ENCODE assay signal across 8 mouse cellular contexts in the genomic region with DNA sequence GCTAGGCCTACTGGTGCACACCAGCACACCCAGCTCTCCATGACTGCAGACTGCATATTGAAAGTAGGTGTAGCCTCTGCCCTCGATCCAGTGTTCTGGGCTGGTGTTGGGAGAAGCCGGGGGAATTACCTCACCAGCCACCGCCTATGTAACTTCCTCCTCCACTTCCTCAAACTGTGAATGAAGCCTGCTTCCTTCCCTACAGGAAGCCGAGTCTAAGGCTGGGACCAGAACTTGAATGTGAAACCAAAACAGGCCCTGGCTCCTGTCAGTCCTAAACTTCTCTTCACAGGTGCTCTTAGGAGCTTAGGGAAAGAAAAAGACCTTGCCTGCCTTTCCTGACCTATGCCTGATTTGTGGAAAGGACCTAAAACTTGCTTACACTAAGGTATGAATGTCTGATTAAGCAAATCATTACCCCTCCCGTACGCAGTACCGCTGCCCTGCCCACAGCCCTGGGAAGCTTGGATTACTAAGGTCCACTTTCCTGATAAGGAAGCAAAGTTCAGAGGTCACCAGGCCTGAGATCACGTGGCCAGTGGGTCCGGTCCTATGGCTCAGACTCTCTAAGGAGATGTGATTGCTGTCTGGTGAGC. TPM values are rescaled to one million over a fixed set of nuclear protein-coding genes. Genes with fewer than 3 reads are reported as not detected.
DNase-seq lines count a peak whose midpoint lies in the region; ATAC-seq lines count a peak whose summit lies in the region.

No protein-coding gene starts in this region.

- intact Hi-C loops in left cerebral cortex, postnatal 36 days (cut with DNase I) = no loop called here

- peak; percentile 38 to 67 for DNase-seq in adrenal gland, adult (ENCODE audit: inconsistent age in 2 of 2, low spot score in 1 of 2)
- DNase-seq in adrenal gland, postnatal 4 days (ENCODE audit: low spot score in 2 of 2) = no peak
- peak; percentile 49 to 55 for DNase-seq in kidney, adult 8-10 months
- peak; percentile 72 for DNase-seq in lung, postnatal 10 days
- DNase-seq in thymus, postnatal 0 days (ENCODE audit: low spot score) = peak; percentile 43
- DNase-seq in left cerebral cortex, postnatal 36 days (ENCODE audit: low spot score in 2 of 2) = no peak
- DNase-seq in cerebellum, adult 18-20 months = no peak

- 0 out of 2 replicates have a peak, but pooled peaks have one; percentile 31 for ATAC-seq in erythroblast, adult 5-6 weeks (replicated peaks; ENCODE audit: low FRiP score, poor library complexity, severe bottlenecking)

RNA-seq across cellular contexts. Expression of gene Smpdl3b, which starts 9.3 kb away (rescaled TPM):
- 1 to 10 TPM; 2.2 to 3.0 TPM for total RNA-seq in adrenal gland, postnatal 4 days (2021)
- total RNA-seq in erythroblast, adult 5-6 weeks (2015; ENCODE audit: low replicate concordance) = 3.3 TPM in 1 of 2 replicates, not detected in the other
- total RNA-seq in erythroblast, adult 5-6 weeks (2017; ENCODE audit: low replicate concordance) = 0.26 TPM in 1 of 2 replicates, not detected in the other
- polyA plus RNA-seq in thymus, postnatal 0 days (2015; fragmentation: Nextera tagmentation; extraction: Ambion mirVana) = 0.59 and 0.75 TPM in 2 replicates
- total RNA-seq in left cerebral cortex, postnatal 36 days (2021) = 1 to 10 TPM; 2.5 to 5.0 TPM

RNA-seq across cellular contexts. Expression of gene Xkr8, which starts 15.4 kb away (rescaled TPM):
- 1 to 10 TPM; 5.4 to 7.3 TPM for total RNA-seq in adrenal gland, postnatal 4 days (2021)
- 1.7 and 1.9 TPM in 2 replicates for total RNA-seq in erythroblast, adult 5-6 weeks (2015; ENCODE audit: low replicate concordance)
- 0.43 and 0.70 TPM in 2 replicates for total RNA-seq in erythroblast, adult 5-6 weeks (2017; ENCODE audit: low replicate concordance)
- 3.0 and 3.1 TPM in 2 replicates for polyA plus RNA-seq in thymus, postnatal 0 days (2015; fragmentation: Nextera tagmentation; extraction: Ambion mirVana)
- 1 to 10 TPM; 2.7 to 3.6 TPM for total RNA-seq in left cerebral cortex, postnatal 36 days (2021)

RNA-seq across cellular contexts. Expression of gene Rpa2, which starts 20.4 kb away (rescaled TPM):
- 10 to 100 TPM; 31.9 to 38.5 TPM for total RNA-seq in adrenal gland, postnatal 4 days (2021)
- 17.3 and 20.6 TPM in 2 replicates for total RNA-seq in erythroblast, adult 5-6 weeks (2015; ENCODE audit: low replicate concordance)
- total RNA-seq in erythroblast, adult 5-6 weeks (2017; ENCODE audit: low replicate concordance) = 30.3 and 36.7 TPM in 2 replicates
- 129 and 139 TPM in 2 replicates for polyA plus RNA-seq in thymus, postnatal 0 days (2015; fragmentation: Nextera tagmentation; extraction: Ambion mirVana)
- total RNA-seq in left cerebral cortex, postnatal 36 days (2021) = 10 to 100 TPM; 13.3 to 14.9 TPM

RNA-seq across cellular contexts. Expression of gene Themis2, which starts 48.4 kb away (rescaled TPM):
- 1 to 10 TPM; 2.6 to 2.8 TPM for total RNA-seq in adrenal gland, postnatal 4 days (2021)
- 9.4 and 23.0 TPM in 2 replicates for total RNA-seq in erythroblast, adult 5-6 weeks (2015; ENCODE audit: low replicate concordance)
- total RNA-seq in erythroblast, adult 5-6 weeks (2017; ENCODE audit: low replicate concordance) = 7.8 and 10.7 TPM in 2 replicates
- polyA plus RNA-seq in thymus, postnatal 0 days (2015; fragmentation: Nextera tagmentation; extraction: Ambion mirVana) = 2.7 and 2.9 TPM in 2 replicates
- 1 to 10 TPM in 1 of 2 experiments, under 1 TPM in 1; 0.89 to 1.3 TPM for total RNA-seq in left cerebral cortex, postnatal 36 days (2021)

Comparison
In these comparisons a context has a peak if more than half of its experiments do, and no peak if none do; other contexts are left out.
1. DNase-seq: peak in adrenal gland, adult (2 of 2), kidney, adult 8-10 months (2 of 2), lung, postnatal 10 days (single experiment) and thymus, postnatal 0 days (single experiment); none in adrenal gland, postnatal 4 days (0 of 2), left cerebral cortex, postnatal 36 days (0 of 2) and cerebellum, adult 18-20 months (0 of 2).